Mouse (Mus musculus) heart, embryonic 11.5 days (tissue): ENCODE data around the gene Carmil1. TPM values are rescaled to one million over a fixed set of nuclear protein-coding genes. Genes with fewer than 3 reads are reported as not detected.

ENCODE experiments used
- ATAC-seq: fragments of 200-750 bp; cut with Nextera tagmentation; replicated peaks from 2 replicates; pipeline ENCODE4 v1.8.0; 2017; ENCODE audit warnings: moderate library complexity; ENCODE audit not compliant: insufficient number of reproducible peaks, low FRiP score, low TSS enrichment
- H3K27ac ChIP-seq: fragments of 300-500 bp; sonication (generic); 2 replicates; pipeline ENCODE4 v1.5.1; 2014; ENCODE audit warnings: mild to moderate bottlenecking, low read depth, low read length
- H3K27me3 ChIP-seq: fragments of 300-500 bp; sonication (generic); 2 replicates; pipeline ENCODE4 v1.6.1; 2014; ENCODE audit warnings: mild to moderate bottlenecking, low read length, mixed read lengths; ENCODE audit not compliant: control insufficient read depth, insufficient read depth
- H3K36me3 ChIP-seq: fragments of 300-500 bp; sonication (generic); 2 replicates; pipeline ENCODE4 v1.6.1; 2014; ENCODE audit warnings: mild to moderate bottlenecking, low read length, moderate library complexity, mixed read lengths; ENCODE audit not compliant: control insufficient read depth, insufficient read depth
- H3K4me1 ChIP-seq: fragments of 300-500 bp; sonication (generic); 2 replicates; pipeline ENCODE4 v1.6.1; 2014; ENCODE audit warnings: low read length; ENCODE audit not compliant: control insufficient read depth, insufficient read depth
- H3K4me2 ChIP-seq: fragments of 300-500 bp; sonication (generic); 2 replicates; pipeline ENCODE4 v1.6.1; 2014; ENCODE audit warnings: mild to moderate bottlenecking, moderate library complexity
- H3K4me3 ChIP-seq: fragments of 300-500 bp; sonication (generic); 2 replicates; pipeline ENCODE4 v1.5.1; 2014; ENCODE audit warnings: low read depth, low read length
- H3K9ac ChIP-seq: fragments of 300-500 bp; sonication (generic); 2 replicates; pipeline ENCODE4 v1.6.1; 2014; ENCODE audit warnings: mild to moderate bottlenecking, low read depth, low read length, moderate library complexity
- H3K9me3 ChIP-seq: fragments of 300-500 bp; sonication (generic); replicated peaks from 2 replicates; pipeline ENCODE4 v1.6.1; 2016; ENCODE audit warnings: low read length; ENCODE audit not compliant: control insufficient read depth
- WGBS: fragments of 180-500 bp; shearing (Covaris S2); extraction: QIAGEN DNeasy Blood & Tissue Kit; methylation state at CpG from one replicate; pipeline ENCODE4 v1.1.7; 2014; ENCODE audit not compliant: insufficient replicate concordance; 5-methylcytosine and 5-hydroxymethylcytosine counted together
- polyA plus RNA-seq: library from polyadenylated mRNA; unstranded; fragments of >200 nt; fragmentation: Nextera tagmentation; extraction: Ambion mirVana; gene quantifications from 2 replicates; pipeline ENCODE4 v1.2.1, GENCODE M21; 2014

Gene Carmil1
- polyA plus RNA-seq, 1 experiment from 2014 or later, result 8.4 TPM

GRCm38 (mm10) chr13:24251236-24251635, 29.4 kb downstream of the Carmil1 start:
- ATAC-seq, result no peak
- H3K4me3 ChIP-seq, result no peak overlapping the region
- WGBS, result 84% methylated on average over 7 of the region's 7 CpGs
- no peaks in the 10 kb centered on the region for H3K36me3 ChIP-seq
- H3K27me3 ChIP-seq, result no peaks in the 10 kb centered on the region
- H3K27ac ChIP-seq, result no peak overlapping the region
- no peak overlapping the region for H3K9ac ChIP-seq
- peaks cover 5% of the 10 kb centered on the region; the same call in 1 of the 2 replicates for H3K4me1 ChIP-seq
- no peaks in the 10 kb centered on the region for H3K9me3 ChIP-seq
- H3K4me2 ChIP-seq, result no peak overlapping the region

GRCm38 (mm10) chr13:24247928-24248327, 32.7 kb downstream of the Carmil1 start:
- Histone ChIP-seq H3K4me1 (peaks cover 7% of the 10 kb centered on the region; the same call in 1 of the 2 replicates), H3K4me2 (no peak overlapping the region), H3K36me3 (no peaks in the 10 kb centered on the region), H3K27me3 (no peaks in the 10 kb centered on the region), H3K27ac (no peak overlapping the region), H3K4me3 (no peak overlapping the region), H3K9ac (no peak overlapping the region), H3K9me3 (no peaks in the 10 kb centered on the region)
- 71% methylated on average over 5 of the region's 5 CpGs for WGBS
- no peak for ATAC-seq

DNA sequence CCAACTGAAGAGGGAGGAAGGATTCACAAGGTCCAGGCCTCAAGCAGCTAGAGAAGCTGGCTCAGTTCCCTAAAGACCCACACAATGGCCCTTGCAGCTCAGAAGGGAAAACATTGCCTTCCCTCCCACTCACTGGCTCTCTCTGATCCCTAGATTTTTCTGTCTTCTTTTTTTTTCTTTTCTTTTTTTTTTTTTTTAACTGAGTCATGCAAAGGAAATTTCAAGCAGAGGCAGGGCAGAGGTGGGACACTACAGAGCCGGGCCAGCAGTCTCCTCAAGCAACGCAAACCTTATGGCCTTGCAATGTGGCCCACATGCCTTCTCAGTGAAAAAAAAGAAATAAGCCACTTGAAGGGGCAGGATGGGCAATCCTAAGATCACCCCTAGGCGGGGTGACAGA, 33.2 kb downstream of the Carmil1 start:
- H3K9me3 ChIP-seq, result no peaks in the 10 kb centered on the region
- H3K4me3 ChIP-seq, result no peak overlapping the region
- no peaks in the 10 kb centered on the region for H3K27me3 ChIP-seq
- H3K36me3 ChIP-seq, result no peaks in the 10 kb centered on the region
- no peak overlapping the region for H3K27ac ChIP-seq
- WGBS, result 70% methylated on average over 3 of the region's 3 CpGs
- ATAC-seq, result no peak
- H3K9ac ChIP-seq, result no peak overlapping the region
- H3K4me1 ChIP-seq, result peaks cover 7% of the 10 kb centered on the region; the same call in 1 of the 2 replicates
- no peak overlapping the region for H3K4me2 ChIP-seq

- Histone ChIP-seq H3K27ac (no peak overlapping the region), H3K4me1 (peaks cover 7% of the 10 kb centered on the region; the same call in 1 of the 2 replicates)
These were observed 34.3 kb downstream of the Carmil1 start for GRCm38 (mm10) chr13:24246266-24246665.

GRCm38 (mm10) chr13:24244613-24245012, 36.0 kb downstream of the Carmil1 start:
- Histone ChIP-seq H3K4me1 (peaks cover 5% of the 10 kb centered on the region; the same call in 1 of the 2 replicates), H3K27me3 (no peaks in the 10 kb centered on the region), H3K36me3 (no peaks in the 10 kb centered on the region), H3K9me3 (no peaks in the 10 kb centered on the region), H3K4me2 (no peak overlapping the region), H3K9ac (no peak overlapping the region), H3K27ac (no peak overlapping the region), H3K4me3 (no peak overlapping the region)
- ATAC-seq, result no peak
- 54% methylated on average over 11 of the region's 11 CpGs for WGBS

More at GRCm38 (mm10) chr13:24246266-24246665, 34.3 kb downstream of the Carmil1 start:
- no peaks in the 10 kb centered on the region for H3K27me3 ChIP-seq
- ATAC-seq, result no peak
- H3K9ac ChIP-seq, result no peak overlapping the region
- H3K4me2 ChIP-seq, result no peak overlapping the region
- H3K36me3 ChIP-seq, result no peaks in the 10 kb centered on the region
- no peaks in the 10 kb centered on the region for H3K9me3 ChIP-seq
- no peak overlapping the region for H3K4me3 ChIP-seq
- WGBS, result 77% methylated on average over 6 of the region's 6 CpGs

- no peak overlapping the region for H3K27ac ChIP-seq
- WGBS, result 54% methylated on average over 4 of the region's 4 CpGs
- peaks cover 5% of the 10 kb centered on the region; the same call in 1 of the 2 replicates for H3K4me1 ChIP-seq
- H3K9me3 ChIP-seq, result no peaks in the 10 kb centered on the region
- no peak overlapping the region for H3K4me3 ChIP-seq
- no peak overlapping the region for H3K4me2 ChIP-seq
- ATAC-seq, result no peak
- no peak overlapping the region for H3K9ac ChIP-seq
- H3K36me3 ChIP-seq, result no peaks in the 10 kb centered on the region
- no peaks in the 10 kb centered on the region for H3K27me3 ChIP-seq
These were observed 36.6 kb downstream of the Carmil1 start for GRCm38 (mm10) chr13:24243964-24244363.

- H3K4me2 ChIP-seq, result no peak overlapping the region
- H3K4me3 ChIP-seq, result no peak overlapping the region
- no peak overlapping the region for H3K9ac ChIP-seq
- whole genome bisulfite sequencing, result 74% methylated on average over 5 of the region's 5 CpGs
- no peaks in the 10 kb centered on the region for H3K9me3 ChIP-seq
- no peak for ATAC-seq
- H3K4me1 ChIP-seq, result peaks cover 5% of the 10 kb centered on the region; the same call in 1 of the 2 replicates
- no peak overlapping the region for H3K27ac ChIP-seq
- H3K36me3 ChIP-seq, result no peaks in the 10 kb centered on the region
- no peaks in the 10 kb centered on the region for H3K27me3 ChIP-seq
These were observed 38.0 kb downstream of the Carmil1 start for GRCm38 (mm10) chr13:24242429-24243106.

- 77% methylated on average over 5 of the region's 5 CpGs for WGBS
- no peak overlapping the region for H3K4me3 ChIP-seq
- H3K27me3 ChIP-seq, result no peaks in the 10 kb centered on the region
- no peaks in the 10 kb centered on the region for H3K9me3 ChIP-seq
- H3K27ac ChIP-seq, result no peak overlapping the region
- no peaks in the 10 kb centered on the region for H3K36me3 ChIP-seq
- H3K4me1 ChIP-seq, result peaks cover 5% of the 10 kb centered on the region
- no peak for ATAC-seq
- H3K4me2 ChIP-seq, result no peak overlapping the region
- no peak overlapping the region for H3K9ac ChIP-seq
These were observed 39.4 kb downstream of the Carmil1 start for GRCm38 (mm10) chr13:24241201-24241600.

DNA sequence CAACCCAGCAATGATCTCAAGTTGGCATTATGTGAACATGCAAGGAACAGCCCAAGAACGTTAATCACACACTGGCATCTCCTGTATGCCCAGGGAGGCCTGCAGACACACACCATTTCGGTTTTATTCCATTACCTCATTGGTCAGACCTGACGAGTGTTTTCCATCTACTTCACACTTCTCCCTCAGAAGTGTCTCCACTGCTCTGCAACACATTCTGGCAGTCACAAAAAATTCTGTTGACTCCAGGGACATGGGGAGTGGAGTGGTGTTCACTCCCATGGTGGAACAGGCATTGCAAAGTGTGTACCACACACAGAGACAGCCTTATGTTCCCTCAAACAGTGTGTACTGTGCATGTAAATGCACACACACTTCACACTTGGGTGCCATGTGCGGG, 40.2 kb downstream of the Carmil1 start:
- Histone ChIP-seq H3K36me3 (no peaks in the 10 kb centered on the region), H3K9ac (no peak overlapping the region), H3K9me3 (no peaks in the 10 kb centered on the region), H3K4me2 (no peak overlapping the region), H3K27ac (no peak overlapping the region), H3K27me3 (no peaks in the 10 kb centered on the region), H3K4me3 (no peak overlapping the region), H3K4me1 (peaks cover 5% of the 10 kb centered on the region)
- 50% methylated on average over 4 of the region's 4 CpGs for WGBS
- no peak for ATAC-seq
